Mouse (Mus musculus) liver, embryonic 12.5 days (tissue): ENCODE data around the gene Cx3cl1. TPM values are rescaled to one million over a fixed set of nuclear protein-coding genes. Genes with fewer than 3 reads are reported as not detected.

ENCODE experiments used
- ATAC-seq: fragments of 200-750 bp; cut with Nextera tagmentation; 2 replicates; pipeline ENCODE4 v1.8.0; 2017; ENCODE audit warnings: moderate number of reproducible peaks, mild to moderate bottlenecking, moderate library complexity
- H3K27ac ChIP-seq: fragments of 300-500 bp; sonication (generic); 2 replicates; pipeline ENCODE4 v1.5.1; 2016; ENCODE audit warnings: mild to moderate bottlenecking
- H3K27me3 ChIP-seq: fragments of 300-500 bp; sonication (generic); replicated peaks from 2 replicates; pipeline ENCODE4 v1.6.1; 2016; ENCODE audit warnings: mild to moderate bottlenecking, moderate library complexity
- H3K36me3 ChIP-seq: fragments of 300-500 bp; sonication (generic); 2 replicates; pipeline ENCODE4 v1.6.1; 2016; ENCODE audit warnings: mild to moderate bottlenecking, moderate library complexity
- H3K4me1 ChIP-seq: fragments of 300-500 bp; sonication (generic); 2 replicates; pipeline ENCODE4 v1.6.1; 2016
- H3K4me2 ChIP-seq: fragments of 300-500 bp; sonication (generic); 2 replicates; pipeline ENCODE4 v1.6.1; 2016; ENCODE audit warnings: mild to moderate bottlenecking, moderate library complexity
- H3K4me3 ChIP-seq: fragments of 300-500 bp; sonication (generic); 2 replicates; pipeline ENCODE4 v1.5.1; 2016; ENCODE audit warnings: mild to moderate bottlenecking, moderate library complexity
- H3K9ac ChIP-seq: fragments of 300-500 bp; sonication (generic); 2 replicates; pipeline ENCODE4 v1.6.1; 2016; ENCODE audit warnings: mild to moderate bottlenecking, moderate library complexity
- H3K9me3 ChIP-seq: fragments of 300-500 bp; sonication (generic); replicated peaks from 2 replicates; pipeline ENCODE4 v1.6.1; 2016; ENCODE audit warnings: mild to moderate bottlenecking, moderate library complexity
- WGBS: fragments of 180-500 bp; shearing (Covaris S2); methylation state at CpG from one replicate; pipeline ENCODE4 v1.1.7; 2016; ENCODE audit not compliant: insufficient replicate concordance; 5-methylcytosine and 5-hydroxymethylcytosine counted together
- polyA plus RNA-seq: library from polyadenylated mRNA; unstranded; fragments of >200 nt; fragmentation: Nextera tagmentation; extraction: Ambion mirVana; gene quantifications from 2 replicates; pipeline ENCODE4 v1.2.1, GENCODE M21; 2016

The Cx3cl1 gene
- polyA plus RNA-seq, result 0.45 and 0.49 TPM in 2 replicates

DNA sequence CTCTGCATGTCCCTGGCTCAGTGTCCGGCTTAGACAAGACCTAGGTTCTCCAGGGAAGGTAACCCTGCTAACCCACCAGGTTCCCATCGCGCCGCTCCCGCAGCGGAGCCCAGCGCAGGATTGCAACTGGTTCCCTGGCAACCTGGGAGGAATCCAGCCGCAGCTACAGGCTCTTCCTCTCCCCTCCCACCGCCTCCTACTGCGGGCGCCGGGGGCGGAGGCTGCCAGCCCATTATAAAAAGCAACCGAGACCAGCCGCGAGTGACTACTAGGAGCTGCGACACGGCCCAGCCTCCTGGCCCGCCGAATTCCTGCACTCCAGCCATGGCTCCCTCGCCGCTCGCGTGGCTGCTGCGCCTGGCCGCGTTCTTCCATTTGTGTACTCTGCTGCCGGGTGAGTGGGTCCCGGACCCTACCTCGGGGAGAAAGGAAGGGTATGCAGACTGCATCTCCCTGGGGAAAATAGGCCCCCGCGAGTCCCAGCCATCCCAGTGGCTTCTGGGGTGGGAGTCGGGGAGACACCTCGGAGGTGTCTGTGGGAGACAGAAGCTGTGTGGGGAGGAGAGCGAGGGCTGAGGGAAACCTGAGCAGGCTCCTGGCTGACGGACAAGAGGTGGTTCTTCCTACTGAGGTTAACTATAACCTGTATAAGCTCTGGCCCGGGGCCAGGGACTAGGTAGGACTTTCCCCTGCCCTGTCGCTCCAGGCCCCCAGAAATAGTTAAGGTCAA, at the start of gene Cx3cl1:
Gene Cx3cl1, plus strand, starts transcription at position 69 of the 730 bp plus-strand sequence.
- H3K36me3 ChIP-seq, result no peaks in the 10 kb centered on the region
- H3K4me3 ChIP-seq, result peak within 1 kb of the TSS; percentile 45
- WGBS, result 3% methylated on average over 38 of the region's 38 CpGs
- H3K27me3 ChIP-seq, result peaks cover 97% of the 10 kb centered on the region
- peak; percentile 21; the same call in 1 of the 2 replicates for ATAC-seq
- peak within 1 kb of the TSS; percentile 67 for H3K4me2 ChIP-seq
- H3K4me1 ChIP-seq, result peaks cover 30% of the 10 kb centered on the region
- H3K9ac ChIP-seq, result no peak within 1 kb of the TSS; the same call in 1 of the 2 replicates
- H3K9me3 ChIP-seq, result no peaks in the 10 kb centered on the region
- H3K27ac ChIP-seq, result no peak within 1 kb of the TSS

DNA sequence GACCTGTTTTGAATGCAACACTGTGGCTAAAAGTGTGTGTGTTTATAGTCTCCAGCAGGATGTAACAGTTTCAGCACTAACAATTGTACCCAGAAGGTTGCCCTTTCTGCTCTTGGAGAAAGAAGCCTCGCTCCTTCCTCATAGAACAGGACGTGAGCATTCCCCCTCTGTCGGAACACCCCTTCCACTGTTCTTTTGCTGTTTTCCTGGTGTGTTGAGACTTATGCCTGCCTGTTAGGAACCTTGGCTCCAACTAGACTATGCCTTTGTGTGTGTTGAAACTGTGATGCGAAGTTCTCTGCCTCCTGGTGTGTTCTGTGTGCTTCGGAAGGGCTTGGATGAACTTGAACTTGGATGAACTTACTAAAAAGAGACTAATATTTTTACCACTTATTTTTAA, 45.8 kb upstream of the Cx3cl1 start:
- Histone ChIP-seq H3K4me1 (peaks cover 22% of the 10 kb centered on the region), H3K4me3 (no peak overlapping the region), H3K4me2 (no peak overlapping the region), H3K27me3 (no peaks in the 10 kb centered on the region), H3K27ac (no peak overlapping the region), H3K9me3 (no peaks in the 10 kb centered on the region; the same call in 1 of the 2 replicates), H3K36me3 (no peaks in the 10 kb centered on the region), H3K9ac (no peak overlapping the region)
- ATAC-seq, result no peak
- WGBS, result 69% methylated on average over 5 of the region's 5 CpGs

DNA sequence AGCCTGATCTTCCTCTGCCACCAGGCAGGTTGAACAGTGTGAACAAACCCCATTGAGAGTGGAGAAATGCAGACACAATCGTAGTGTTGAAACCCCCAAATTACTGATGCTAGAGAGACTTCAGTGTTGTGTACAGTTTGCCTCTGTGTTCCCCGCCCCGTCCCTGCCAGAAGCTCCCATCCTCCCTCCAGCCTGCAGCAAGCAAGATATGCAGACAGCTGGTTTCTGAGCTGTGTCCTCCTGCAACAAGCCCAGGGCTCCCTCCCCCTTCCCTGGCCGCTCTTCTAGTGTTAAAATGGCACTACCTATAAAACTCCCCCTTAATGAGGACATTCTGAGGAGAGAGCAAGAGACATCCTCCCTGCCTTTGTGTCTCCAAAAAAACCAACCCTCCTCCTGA, 42.5 kb upstream of the Cx3cl1 start:
- peak; percentile 58 for ATAC-seq
- no peaks in the 10 kb centered on the region; the same call in 1 of the 2 replicates for H3K9me3 ChIP-seq

DNA sequence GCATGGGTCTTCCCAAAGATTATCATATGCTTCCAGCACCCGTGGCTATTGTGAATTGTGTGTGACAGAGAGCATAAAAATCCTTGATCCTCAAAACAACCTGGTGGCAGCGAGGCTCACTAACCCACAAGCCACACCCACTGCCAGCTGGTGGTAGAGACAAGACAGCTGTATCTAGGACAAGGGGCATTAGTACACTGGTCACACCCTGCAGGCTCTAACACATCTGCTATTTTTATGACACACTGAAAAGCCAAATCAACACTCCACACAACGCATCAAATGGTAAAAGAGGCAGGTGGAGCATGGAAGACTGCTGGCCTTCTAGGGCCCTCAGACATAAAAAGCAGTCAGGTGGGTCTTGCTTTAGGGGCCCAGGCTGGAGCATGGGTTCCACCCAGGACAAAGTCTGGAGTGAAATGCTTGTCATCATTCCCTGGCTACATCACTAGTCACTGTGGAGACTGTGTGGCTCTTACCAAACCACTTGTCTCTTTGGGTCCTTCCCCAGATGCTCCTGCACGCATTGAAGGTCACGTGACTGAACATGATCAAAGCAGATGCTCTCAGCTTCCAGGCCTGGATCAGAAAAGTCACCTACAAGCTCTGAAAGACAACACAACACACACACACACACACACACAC, 37.9 kb upstream of the Cx3cl1 start:
- Histone ChIP-seq H3K9me3 (no peaks in the 10 kb centered on the region), H3K36me3 (no peaks in the 10 kb centered on the region), H3K4me3 (peak overlapping the region; percentile 14; the same call in 1 of the 2 replicates), H3K4me2 (peak overlapping the region; percentile 65), H3K9ac (peak overlapping the region; percentile 69), H3K27me3 (peaks cover 2% of the 10 kb centered on the region; the same call in 1 of the 2 replicates), H3K27ac (peak overlapping the region; percentile 99), H3K4me1 (peaks cover 81% of the 10 kb centered on the region)
- 38% methylated on average over 5 of the region's 5 CpGs for WGBS
- peak; percentile 97 for ATAC-seq

More for the DNA sequence above, 42.5 kb upstream of the Cx3cl1 start:
- Histone ChIP-seq H3K4me3 (no peak overlapping the region), H3K27ac (peak overlapping the region; percentile 74), H3K4me1 (peaks cover 52% of the 10 kb centered on the region), H3K27me3 (no peaks in the 10 kb centered on the region), H3K36me3 (no peaks in the 10 kb centered on the region), H3K9ac (0 out of 2 replicates have a peak overlapping the region, but pooled peaks have one; percentile 20), H3K4me2 (peak overlapping the region; percentile 24)
- WGBS, result 34% methylated on average over 4 of the region's 4 CpGs

DNA sequence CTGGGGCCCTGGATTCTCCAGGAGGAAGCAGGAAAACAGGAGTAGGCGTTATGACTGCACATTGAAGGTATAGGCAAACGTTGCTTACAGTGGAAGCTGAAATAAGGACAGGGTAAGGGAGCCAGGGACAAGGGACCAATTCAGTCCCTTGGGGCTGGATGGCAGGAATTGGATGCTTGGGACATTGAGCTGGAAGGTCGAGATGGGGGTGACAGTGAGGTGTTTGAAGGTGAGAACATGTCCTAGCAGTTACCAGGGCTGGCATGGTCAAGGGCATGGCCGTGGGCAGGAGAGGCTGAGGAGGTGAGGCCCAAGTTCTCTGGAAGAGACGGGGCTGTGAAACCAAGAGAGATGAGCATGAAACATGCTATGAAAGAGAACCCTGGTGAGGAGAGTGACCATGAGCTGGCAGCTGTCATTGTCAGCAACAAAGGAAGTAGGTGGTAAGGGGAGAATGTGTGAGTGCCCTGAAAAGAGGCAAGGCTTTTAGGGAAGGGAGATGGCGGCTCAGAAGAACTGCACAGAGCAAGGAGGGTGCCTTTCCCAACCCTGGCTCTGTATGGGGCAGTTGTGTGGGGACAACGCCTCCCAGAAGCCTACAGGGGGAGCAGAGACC, 37.0 kb upstream of the Cx3cl1 start:
- Histone ChIP-seq H3K9ac (peak overlapping the region; percentile 68), H3K27ac (peak overlapping the region; percentile 99), H3K4me1 (peaks cover 72% of the 10 kb centered on the region), H3K9me3 (no peaks in the 10 kb centered on the region), H3K27me3 (peaks cover 4% of the 10 kb centered on the region; the same call in 1 of the 2 replicates), H3K4me3 (0 out of 2 replicates have a peak overlapping the region, but pooled peaks have one; percentile 9), H3K36me3 (no peaks in the 10 kb centered on the region), H3K4me2 (peak overlapping the region; percentile 65)
- WGBS, result 76% methylated on average over 7 of the region's 7 CpGs
- no peak for ATAC-seq

DNA sequence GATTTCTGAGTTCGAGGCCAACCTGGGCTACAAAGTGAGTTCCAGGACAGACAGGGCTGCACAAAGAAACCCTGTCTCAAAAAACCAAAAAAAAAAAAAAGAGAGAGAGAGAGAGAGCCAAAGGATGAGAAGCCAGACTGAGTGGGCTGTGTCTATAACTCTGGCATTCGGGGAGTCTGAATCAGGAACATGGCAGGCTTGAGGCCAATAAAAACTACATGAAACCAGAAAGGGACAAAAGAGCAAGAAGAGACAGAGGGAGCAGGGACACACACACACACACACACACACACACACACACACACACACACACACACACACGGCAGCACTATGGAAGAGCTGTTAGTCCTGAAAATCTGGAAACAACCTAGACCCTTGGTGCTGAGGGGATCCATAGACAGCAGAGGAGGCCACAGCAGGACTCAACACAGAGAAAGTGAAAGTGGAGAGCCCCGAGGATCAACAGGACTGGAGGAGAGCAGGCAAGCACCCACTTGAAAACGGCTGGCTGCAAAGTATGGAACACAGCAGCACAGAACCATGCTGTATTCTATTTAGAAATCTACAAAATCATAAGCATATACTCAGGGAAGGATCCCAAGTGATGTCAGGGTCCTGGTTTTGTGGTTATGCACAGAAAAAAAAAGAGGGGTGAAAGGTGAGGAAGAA, 36.2 kb upstream of the Cx3cl1 start:
- peak overlapping the region; percentile 68 for H3K9ac ChIP-seq
- peak overlapping the region; percentile 23 for H3K4me3 ChIP-seq
- H3K27ac ChIP-seq, result peak overlapping the region; percentile 99
- H3K27me3 ChIP-seq, result peaks cover 4% of the 10 kb centered on the region; the same call in 1 of the 2 replicates
- H3K36me3 ChIP-seq, result no peaks in the 10 kb centered on the region
- peak overlapping the region; percentile 56 for H3K4me2 ChIP-seq
- WGBS, result 54% methylated on average over 5 of the region's 5 CpGs
- no peaks in the 10 kb centered on the region for H3K9me3 ChIP-seq
- peaks cover 65% of the 10 kb centered on the region for H3K4me1 ChIP-seq
- no peak for ATAC-seq

DNA sequence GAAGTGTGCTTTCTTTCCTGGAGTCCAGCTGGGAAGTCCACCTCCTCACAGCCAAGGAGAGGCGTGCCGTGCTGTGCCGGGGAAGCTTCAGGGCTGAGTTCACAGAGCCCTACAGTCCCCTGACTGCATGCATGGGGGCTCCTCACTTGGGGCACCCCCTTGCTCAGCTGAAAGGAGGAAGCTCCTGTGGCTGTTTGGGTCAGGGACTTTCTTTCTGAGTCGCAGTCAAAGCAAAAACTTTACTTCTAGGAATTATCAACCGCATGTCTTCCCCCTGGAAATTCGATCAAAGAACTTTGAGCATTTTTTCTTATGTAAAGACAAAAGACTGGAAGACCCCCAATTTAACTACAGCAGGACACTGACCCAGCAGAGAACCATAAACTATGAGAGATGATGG, 32.0 kb upstream of the Cx3cl1 start:
- ATAC-seq, result no peak
- Histone ChIP-seq H3K4me3 (no peak overlapping the region), H3K9ac (no peak overlapping the region), H3K36me3 (no peaks in the 10 kb centered on the region), H3K9me3 (no peaks in the 10 kb centered on the region), H3K27ac (no peak overlapping the region), H3K4me2 (no peak overlapping the region), H3K4me1 (peaks cover 27% of the 10 kb centered on the region), H3K27me3 (peaks cover 4% of the 10 kb centered on the region; the same call in 1 of the 2 replicates)
- WGBS, result 79% methylated on average over 6 of the region's 6 CpGs

DNA sequence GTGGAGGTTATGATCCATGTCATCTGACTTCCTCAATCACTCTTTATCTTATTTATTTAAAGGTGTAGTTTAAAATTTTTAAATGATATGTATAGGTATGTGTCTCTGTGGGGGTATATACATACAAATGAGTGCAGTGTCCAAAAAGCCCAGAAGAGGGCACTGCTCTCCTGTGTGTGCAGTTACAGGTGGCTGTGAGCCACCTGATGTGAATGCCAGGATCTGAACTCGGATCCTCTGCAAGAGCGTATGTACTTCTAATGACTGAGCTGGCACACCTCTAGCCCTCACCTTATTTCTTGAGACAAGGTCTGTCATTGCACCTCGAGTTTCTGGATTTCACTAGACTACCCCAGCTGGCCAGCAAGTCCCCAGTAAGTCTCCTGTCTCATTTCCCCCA, 31.2 kb upstream of the Cx3cl1 start:
- no peaks in the 10 kb centered on the region for H3K9me3 ChIP-seq

DNA sequence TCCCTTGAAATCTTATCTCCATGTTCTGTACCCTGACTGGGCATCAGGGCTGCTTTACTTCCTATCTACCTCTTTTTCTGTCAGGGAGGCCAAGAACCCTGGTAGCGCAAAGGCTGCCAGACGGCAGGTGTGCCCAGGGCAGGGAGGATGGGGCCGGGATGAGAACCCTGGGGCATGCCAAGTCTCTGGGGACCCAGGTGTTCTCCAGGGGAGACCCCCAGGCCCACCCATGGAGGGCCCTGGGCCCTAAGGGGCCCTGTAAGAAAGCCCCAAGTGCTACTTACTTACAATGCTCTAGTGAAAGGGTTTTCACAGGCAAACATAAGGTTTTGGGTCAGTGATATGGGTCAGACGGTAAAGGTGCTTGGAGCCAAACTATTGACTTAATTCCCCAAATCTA, 30.1 kb upstream of the Cx3cl1 start:
- ATAC-seq, result no peak
- no peaks in the 10 kb centered on the region for H3K36me3 ChIP-seq
- H3K4me1 ChIP-seq, result peaks cover 8% of the 10 kb centered on the region
- 88% methylated on average over 4 of the region's 4 CpGs for WGBS
- no peak overlapping the region for H3K4me2 ChIP-seq
- H3K27me3 ChIP-seq, result peaks cover 10% of the 10 kb centered on the region
- H3K4me3 ChIP-seq, result no peak overlapping the region
- no peaks in the 10 kb centered on the region for H3K9me3 ChIP-seq
- no peak overlapping the region for H3K9ac ChIP-seq
- no peak overlapping the region for H3K27ac ChIP-seq

More for the DNA sequence above, 31.2 kb upstream of the Cx3cl1 start:
- H3K4me1 ChIP-seq, result peaks cover 19% of the 10 kb centered on the region
- H3K9ac ChIP-seq, result no peak overlapping the region
- no peak overlapping the region for H3K4me3 ChIP-seq
- H3K4me2 ChIP-seq, result no peak overlapping the region
- H3K36me3 ChIP-seq, result no peaks in the 10 kb centered on the region
- 80% methylated on average over 3 of the region's 3 CpGs for WGBS
- H3K27me3 ChIP-seq, result peaks cover 4% of the 10 kb centered on the region; the same call in 1 of the 2 replicates
- ATAC-seq, result no peak
- no peak overlapping the region for H3K27ac ChIP-seq

DNA sequence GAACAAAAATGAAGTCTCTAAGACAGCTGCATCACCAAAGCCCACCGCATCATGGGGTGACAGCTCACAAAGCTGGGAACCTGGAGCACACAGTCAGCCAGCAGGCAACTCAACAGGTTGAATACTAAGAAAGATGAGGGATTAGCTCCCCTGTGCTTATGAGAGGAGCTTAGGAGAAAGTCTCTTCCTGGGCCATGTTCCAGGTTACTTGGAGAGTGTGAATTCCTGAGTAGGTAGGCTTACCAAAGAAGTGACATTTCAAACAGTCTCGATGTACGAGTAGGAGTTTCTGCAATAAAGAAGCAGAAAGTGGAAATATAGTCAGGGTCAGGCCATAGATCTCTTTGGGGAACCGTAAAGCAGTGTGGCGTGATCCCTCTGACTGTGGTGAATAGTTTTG, 27.3 kb upstream of the Cx3cl1 start:
- no peak overlapping the region for H3K9ac ChIP-seq
- ATAC-seq, result no peak
- H3K9me3 ChIP-seq, result no peaks in the 10 kb centered on the region
- no peaks in the 10 kb centered on the region for H3K36me3 ChIP-seq
- WGBS, result 80% methylated on average over 5 of the region's 5 CpGs
- H3K27me3 ChIP-seq, result peaks cover 10% of the 10 kb centered on the region
- H3K4me2 ChIP-seq, result no peak overlapping the region
- peaks cover 8% of the 10 kb centered on the region for H3K4me1 ChIP-seq
- no peak overlapping the region for H3K4me3 ChIP-seq
- no peak overlapping the region for H3K27ac ChIP-seq

DNA sequence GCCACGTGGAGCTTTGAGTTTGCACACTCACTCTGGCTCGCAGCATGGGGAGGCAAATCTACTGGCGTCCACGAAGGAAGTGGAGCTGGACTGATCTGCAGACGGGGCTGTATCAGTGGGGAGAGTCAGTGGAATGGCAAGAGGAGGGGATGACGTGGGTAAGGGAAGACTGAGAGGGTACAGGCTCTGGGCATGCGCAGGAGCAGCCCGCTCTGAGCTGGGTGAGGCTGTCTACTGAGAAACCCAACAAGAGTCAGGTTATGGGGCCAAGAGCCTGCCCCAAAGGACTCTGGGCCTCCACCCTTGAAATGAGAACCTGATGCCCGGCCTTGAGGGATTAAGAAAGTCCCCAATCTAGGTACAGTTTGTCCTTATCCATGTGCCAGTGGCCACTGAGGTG, 26.8 kb upstream of the Cx3cl1 start:
- Histone ChIP-seq H3K36me3 (no peaks in the 10 kb centered on the region), H3K27ac (no peak overlapping the region), H3K4me3 (no peak overlapping the region), H3K4me2 (no peak overlapping the region), H3K9me3 (no peaks in the 10 kb centered on the region), H3K9ac (no peak overlapping the region), H3K27me3 (peaks cover 15% of the 10 kb centered on the region), H3K4me1 (peaks cover 8% of the 10 kb centered on the region)
- ATAC-seq, result no peak
- WGBS, result 62% methylated on average over 9 of the region's 9 CpGs
